Mouse (Mus musculus) heart, postnatal 0 days (tissue): ENCODE measurements around the gene Pard3. TPM values are rescaled to one million over a fixed set of nuclear protein-coding genes. Genes with fewer than 3 reads are reported as not detected.

ENCODE experiments used
- ATAC-seq: fragments of 200-750 bp; cut with Nextera tagmentation; 2 replicates; pipeline ENCODE4 v1.8.0; 2017; ENCODE audit warnings: low read depth, moderate number of reproducible peaks, moderate library complexity; ENCODE audit not compliant: insufficient read depth
- DNase-seq: peaks from one replicate; pipeline ENCODE4 v3.0.0-alpha.2; 2016; ENCODE audit warnings: low spot score
- H3K27ac ChIP-seq: fragments of 300-500 bp; sonication (generic); 2 replicates; pipeline ENCODE4 v1.5.1; 2014; ENCODE audit warnings: low read depth, mild to moderate bottlenecking
- H3K27me3 ChIP-seq: fragments of 300-500 bp; sonication (generic); 2 replicates; pipeline ENCODE4 v1.6.1; 2014; ENCODE audit warnings: low read length, mixed read lengths; ENCODE audit not compliant: control insufficient read depth, insufficient read depth
- H3K36me3 ChIP-seq: fragments of 300-500 bp; sonication (generic); replicated peaks from 2 replicates; pipeline ENCODE4 v1.6.1; 2014; ENCODE audit warnings: low read length, mixed read lengths; ENCODE audit not compliant: control insufficient read depth, insufficient read depth
- H3K4me1 ChIP-seq: fragments of 300-500 bp; sonication (generic); 2 replicates; pipeline ENCODE4 v1.6.1; 2014; ENCODE audit warnings: antibody characterized with exemption; ENCODE audit not compliant: control insufficient read depth, insufficient read depth
- H3K4me2 ChIP-seq: fragments of 300-500 bp; sonication (generic); 2 replicates; pipeline ENCODE4 v1.6.1; 2014; ENCODE audit warnings: low read depth, mild to moderate bottlenecking, low read length, moderate library complexity
- H3K4me3 ChIP-seq: fragments of 300-500 bp; sonication (generic); 2 replicates; pipeline ENCODE4 v1.5.1; 2014; ENCODE audit warnings: low read depth, low read length
- H3K9ac ChIP-seq: fragments of 300-500 bp; sonication (generic); replicated peaks from 2 replicates; pipeline ENCODE4 v1.6.1; 2014; ENCODE audit warnings: low read depth, low read length, mixed read lengths
- H3K9me3 ChIP-seq: fragments of 300-500 bp; sonication (generic); replicated peaks from 2 replicates; pipeline ENCODE4 v1.6.1; 2016; ENCODE audit warnings: low read length; ENCODE audit not compliant: control insufficient read depth
- CTCF ChIP-seq: IDR thresholded peaks from 2 replicates; pipeline ENCODE4 v1.5.1; 2016; ENCODE audit warnings: antibody characterized with exemption, control low read depth, low read depth
- EP300 ChIP-seq: IDR thresholded peaks from 2 replicates; pipeline ENCODE4 v1.6.1; 2016; ENCODE audit warnings: antibody characterized with exemption, low read depth
- WGBS: fragments of 180-500 bp; shearing (Covaris S2); extraction: QIAGEN DNeasy Blood & Tissue Kit; methylation state at CpG from one replicate; pipeline ENCODE4 v1.1.7; 2014; 5-methylcytosine and 5-hydroxymethylcytosine counted together
- polyA plus RNA-seq: library from polyadenylated mRNA; unstranded; fragments of >200 nt; fragmentation: Nextera tagmentation; extraction: Ambion mirVana; gene quantifications from 2 replicates; pipeline ENCODE4 v1.2.1, GENCODE M21; 2015
- total RNA-seq: library from RNA; depleted of rRNA; stranded (reverse); fragments of >200 nt; gene quantifications from 2 replicates; pipeline ENCODE4 v1.2.3, GENCODE M21; 2014; ENCODE audit warnings: low replicate concordance

Gene Pard3
- total and polyA plus RNA-seq, 2 experiments from 2014 or later = 9.2 to 13.8 TPM

- WGBS = 72% methylated on average over 4 of the region's 4 CpGs
- no peak overlapping the region for H3K9ac ChIP-seq
- no peak for TF ChIP-seq CTCF
- TF ChIP-seq EP300 = no peak
- no peaks in the 10 kb centered on the region for H3K36me3 ChIP-seq
- H3K9me3 ChIP-seq = no peaks in the 10 kb centered on the region
- no peak for ATAC-seq
- DNase-seq = no peak
- no peak overlapping the region for H3K4me3 ChIP-seq
- H3K4me2 ChIP-seq = no peak overlapping the region
- no peak overlapping the region for H3K27ac ChIP-seq
- H3K27me3 ChIP-seq = no peaks in the 10 kb centered on the region
- no peaks in the 10 kb centered on the region for H3K4me1 ChIP-seq
Measured at GRCm38 (mm10) chr8:127564426-127564825, 500.7 kb downstream of the Pard3 start.

GRCm38 (mm10) chr8:127569212-127569611 lies 505.5 kb downstream of the Pard3 start:
- Histone ChIP-seq H3K4me3 (no peak overlapping the region), H3K4me2 (no peak overlapping the region), H3K36me3 (no peaks in the 10 kb centered on the region), H3K4me1 (no peaks in the 10 kb centered on the region), H3K27me3 (no peaks in the 10 kb centered on the region), H3K9me3 (no peaks in the 10 kb centered on the region), H3K9ac (no peak overlapping the region), H3K27ac (no peak overlapping the region)
- ATAC-seq (no peak), DNase-seq (no peak)
- TF ChIP-seq CTCF (no peak), EP300 (no peak)
- 80% methylated on average over 5 of the region's 5 CpGs for WGBS

GRCm38 (mm10) chr8:127570527-127570926 lies 506.8 kb downstream of the Pard3 start:
- H3K4me3 ChIP-seq = no peak overlapping the region
- H3K27me3 ChIP-seq = no peaks in the 10 kb centered on the region

GRCm38 (mm10) chr8:127572493-127572892 lies 508.8 kb downstream of the Pard3 start:
- no peak overlapping the region for H3K9ac ChIP-seq
- ATAC-seq (no peak), DNase-seq (no peak)
- no peaks in the 10 kb centered on the region for H3K36me3 ChIP-seq
- TF ChIP-seq CTCF (no peak), EP300 (no peak)
- no peak overlapping the region for H3K4me2 ChIP-seq
- no peak overlapping the region for H3K4me3 ChIP-seq
- no peaks in the 10 kb centered on the region for H3K4me1 ChIP-seq
- H3K27ac ChIP-seq = no peak overlapping the region
- no peaks in the 10 kb centered on the region for H3K9me3 ChIP-seq
- WGBS = 95% methylated on average over 4 of the region's 4 CpGs
- no peaks in the 10 kb centered on the region for H3K27me3 ChIP-seq

More at GRCm38 (mm10) chr8:127570527-127570926, 506.8 kb downstream of the Pard3 start:
- Histone ChIP-seq H3K4me1 (no peaks in the 10 kb centered on the region), H3K9me3 (no peaks in the 10 kb centered on the region), H3K36me3 (no peaks in the 10 kb centered on the region), H3K4me2 (no peak overlapping the region), H3K27ac (no peak overlapping the region), H3K9ac (no peak overlapping the region)
- TF ChIP-seq EP300 (no peak), CTCF (no peak)
- no peak for ATAC-seq
- no peak for DNase-seq
- WGBS = 100% methylated on average over 1 of the region's 1 CpGs

- Histone ChIP-seq H3K4me2 (no peak overlapping the region), H3K9ac (no peak overlapping the region), H3K27ac (no peak overlapping the region), H3K36me3 (no peaks in the 10 kb centered on the region), H3K4me1 (no peaks in the 10 kb centered on the region), H3K9me3 (no peaks in the 10 kb centered on the region), H3K4me3 (no peak overlapping the region), H3K27me3 (no peaks in the 10 kb centered on the region)
- TF ChIP-seq EP300 (no peak), CTCF (no peak)
- DNase-seq (no peak), ATAC-seq (no peak)
- WGBS = 89% methylated on average over 4 of the region's 4 CpGs
Measured at GRCm38 (mm10) chr8:127576657-127577056, 513.0 kb downstream of the Pard3 start.

- Histone ChIP-seq H3K4me1 (no peaks in the 10 kb centered on the region), H3K4me3 (no peak overlapping the region), H3K36me3 (no peaks in the 10 kb centered on the region), H3K27me3 (no peaks in the 10 kb centered on the region), H3K4me2 (no peak overlapping the region), H3K9me3 (no peaks in the 10 kb centered on the region), H3K9ac (no peak overlapping the region), H3K27ac (no peak overlapping the region)
- no peak for DNase-seq
- ATAC-seq = no peak
- 70% methylated on average over 6 of the region's 6 CpGs for WGBS
- TF ChIP-seq EP300 = no peak
- no peak for TF ChIP-seq CTCF
Measured at GRCm38 (mm10) chr8:127577656-127578055, 514.0 kb downstream of the Pard3 start.
